Mouse (Mus musculus): Measurements from ENCODE around the gene Cntnap5a. TPM values are rescaled to one million over a fixed set of nuclear protein-coding genes. Genes with fewer than 3 reads are reported as not detected.

The Cntnap5a gene
- total RNA-seq, 2 experiments from 2014 or later: 33.1 to 35.0 TPM

GRCm38 (mm10) chr1:116281144-116281543 is 596.6 kb downstream of the Cntnap5a start:
- H3K4me3 ChIP-seq: no peak overlapping the region
- DNase-seq (ENCODE audit: extremely low spot score in 1 of 2, low spot score in 2 of 2): no peak
- TF ChIP-seq CTCF (IDR thresholded peaks at IDR 0.05): no peak
- no peak overlapping the region for H3K27ac ChIP-seq
- intact Hi-C loops (cut with DNase I): no loop called here

GRCm38 (mm10) chr1:116283968-116284367 is 599.4 kb downstream of the Cntnap5a start:
- intact Hi-C loops (cut with DNase I): no loop called here

GRCm38 (mm10) chr1:116306555-116306954 is 622.0 kb downstream of the Cntnap5a start:
- TF ChIP-seq CTCF (IDR thresholded peaks at IDR 0.05): no peak
- intact Hi-C loops (cut with DNase I): no loop called here
- no peak overlapping the region for H3K4me3 ChIP-seq
- peak; percentile 14 to 19 for DNase-seq (ENCODE audit: extremely low spot score in 1 of 2, low spot score in 2 of 2)
- H3K27ac ChIP-seq: no peak overlapping the region

More at GRCm38 (mm10) chr1:116283968-116284367, 599.4 kb downstream of the Cntnap5a start:
- TF ChIP-seq CTCF (IDR thresholded peaks at IDR 0.05): no peak
- DNase-seq (ENCODE audit: extremely low spot score in 1 of 2, low spot score in 2 of 2): no peak
- Histone ChIP-seq H3K4me3 (no peak overlapping the region), H3K27ac (no peak overlapping the region)

GRCm38 (mm10) chr1:116311512-116311911 is 627.0 kb downstream of the Cntnap5a start:
- no peak overlapping the region for H3K4me3 ChIP-seq
- intact Hi-C loops (cut with DNase I): loop anchor here (10.0 kb wide), 1 partner anchor 627 kb away; the partner anchor contains the start of gene Cntnap5a
- TF ChIP-seq CTCF (IDR thresholded peaks at IDR 0.05): no peak
- H3K27ac ChIP-seq: no peak overlapping the region
- no peak for DNase-seq (ENCODE audit: extremely low spot score in 1 of 2, low spot score in 2 of 2)

- intact Hi-C loops (cut with DNase I): loop anchor here (10.0 kb wide), 1 partner anchor 628 kb away; the partner anchor contains the start of gene Cntnap5a
- TF ChIP-seq CTCF (IDR thresholded peaks at IDR 0.05): peak; percentile 53
- H3K27ac ChIP-seq: no peak overlapping the region
- no peak overlapping the region for H3K4me3 ChIP-seq
- peak in 1 of 2 experiments; percentile 20 for DNase-seq (ENCODE audit: extremely low spot score in 1 of 2, low spot score in 2 of 2)
These were observed 628.7 kb downstream of the Cntnap5a start for GRCm38 (mm10) chr1:116313269-116313668.

- intact Hi-C loops (cut with DNase I): no loop called here
- H3K4me3 ChIP-seq: no peak overlapping the region
- H3K27ac ChIP-seq: no peak overlapping the region
- no peak for TF ChIP-seq CTCF (IDR thresholded peaks at IDR 0.05)
- no peak for DNase-seq (ENCODE audit: extremely low spot score in 1 of 2, low spot score in 2 of 2)
These were observed 639.9 kb downstream of the Cntnap5a start for GRCm38 (mm10) chr1:116324505-116324904.

- intact Hi-C loops (cut with DNase I): no loop called here
- Histone ChIP-seq H3K27ac (no peak overlapping the region), H3K4me3 (no peak overlapping the region)
- TF ChIP-seq CTCF (IDR thresholded peaks at IDR 0.05): no peak
- DNase-seq (ENCODE audit: extremely low spot score in 1 of 2, low spot score in 2 of 2): no peak
These were observed 669.1 kb downstream of the Cntnap5a start for GRCm38 (mm10) chr1:116353669-116354068.

GRCm38 (mm10) chr1:116365606-116366005 is 681.0 kb downstream of the Cntnap5a start:
- Histone ChIP-seq H3K4me3 (no peak overlapping the region), H3K27ac (no peak overlapping the region)
- TF ChIP-seq CTCF (IDR thresholded peaks at IDR 0.05): no peak
- intact Hi-C loops (cut with DNase I): no loop called here
- no peak for DNase-seq (ENCODE audit: extremely low spot score in 1 of 2, low spot score in 2 of 2)

GRCm38 (mm10) chr1:116366171-116366570 is 681.6 kb downstream of the Cntnap5a start:
- H3K27ac ChIP-seq: no peak overlapping the region
- intact Hi-C loops (cut with DNase I): no loop called here
- no peak for DNase-seq (ENCODE audit: extremely low spot score in 1 of 2, low spot score in 2 of 2)
- no peak overlapping the region for H3K4me3 ChIP-seq
- no peak for TF ChIP-seq CTCF (IDR thresholded peaks at IDR 0.05)

GRCm38 (mm10) chr1:116366806-116367205 is 682.2 kb downstream of the Cntnap5a start:
- Histone ChIP-seq H3K27ac (no peak overlapping the region), H3K4me3 (no peak overlapping the region)
- DNase-seq (ENCODE audit: extremely low spot score in 1 of 2, low spot score in 2 of 2): no peak
- intact Hi-C loops (cut with DNase I): no loop called here
- TF ChIP-seq CTCF (IDR thresholded peaks at IDR 0.05): no peak

GRCm38 (mm10) chr1:116367572-116367971 is 683.0 kb downstream of the Cntnap5a start:
- TF ChIP-seq CTCF (IDR thresholded peaks at IDR 0.05): no peak
- intact Hi-C loops (cut with DNase I): no loop called here
- DNase-seq (ENCODE audit: extremely low spot score in 1 of 2, low spot score in 2 of 2): no peak
- Histone ChIP-seq H3K4me3 (no peak overlapping the region), H3K27ac (no peak overlapping the region)

- H3K27ac ChIP-seq: no peak overlapping the region
- no peak for TF ChIP-seq CTCF (IDR thresholded peaks at IDR 0.05)
- intact Hi-C loops (cut with DNase I): no loop called here
- no peak for DNase-seq (ENCODE audit: extremely low spot score in 1 of 2, low spot score in 2 of 2)
- H3K4me3 ChIP-seq: no peak overlapping the region
These were observed 686.3 kb downstream of the Cntnap5a start for GRCm38 (mm10) chr1:116370817-116371216.

GRCm38 (mm10) chr1:116373551-116373950 is 689.0 kb downstream of the Cntnap5a start:
- no peak overlapping the region for H3K27ac ChIP-seq
- no peak overlapping the region for H3K4me3 ChIP-seq
- DNase-seq (ENCODE audit: extremely low spot score in 1 of 2, low spot score in 2 of 2): no peak
- intact Hi-C loops (cut with DNase I): no loop called here
- no peak for TF ChIP-seq CTCF (IDR thresholded peaks at IDR 0.05)

Data from left cerebral cortex, adult 2 months (tissue).